Mouse (Mus musculus) liver, embryonic 15.5 days (tissue): Measurements from ENCODE around the gene Gm36028. TPM values are rescaled to one million over a fixed set of nuclear protein-coding genes. Genes with fewer than 3 reads are reported as not detected.

ENCODE experiments used
- ATAC-seq: fragments of 200-750 bp; cut with Nextera tagmentation; 2 replicates; pipeline ENCODE4 v1.8.0; 2017; ENCODE audit warnings: moderate number of reproducible peaks, mild to moderate bottlenecking, moderate library complexity; ENCODE audit not compliant: insufficient read depth
- H3K27ac ChIP-seq: fragments of 300-500 bp; sonication (generic); replicated peaks from 2 replicates; pipeline ENCODE4 v1.5.1; 2015; ENCODE audit warnings: mild to moderate bottlenecking, inconsistent platforms
- H3K27me3 ChIP-seq: fragments of 300-500 bp; sonication (generic); 2 replicates; pipeline ENCODE4 v1.6.1; 2015; ENCODE audit warnings: mild to moderate bottlenecking, inconsistent platforms
- H3K36me3 ChIP-seq: fragments of 300-500 bp; sonication (generic); replicated peaks from 2 replicates; pipeline ENCODE4 v1.6.1; 2015; ENCODE audit warnings: moderate library complexity, mild to moderate bottlenecking, inconsistent platforms
- H3K4me1 ChIP-seq: fragments of 300-500 bp; sonication (generic); replicated peaks from 2 replicates; pipeline ENCODE4 v1.6.1; 2015; ENCODE audit warnings: inconsistent platforms
- H3K4me2 ChIP-seq: fragments of 300-500 bp; sonication (generic); 2 replicates; pipeline ENCODE4 v1.6.1; 2015; ENCODE audit warnings: moderate library complexity, mild to moderate bottlenecking, inconsistent platforms
- H3K4me3 ChIP-seq: fragments of 300-500 bp; sonication (generic); replicated peaks from 2 replicates; pipeline ENCODE4 v1.5.1; 2015; ENCODE audit warnings: mild to moderate bottlenecking, inconsistent platforms
- H3K9ac ChIP-seq: fragments of 300-500 bp; sonication (generic); 2 replicates; pipeline ENCODE4 v1.6.1; 2015; ENCODE audit warnings: moderate library complexity, mild to moderate bottlenecking, inconsistent platforms
- H3K9me3 ChIP-seq: fragments of 300-500 bp; sonication (generic); replicated peaks from 2 replicates; pipeline ENCODE4 v1.6.1; 2016; ENCODE audit warnings: inconsistent platforms
- WGBS: fragments of 180-500 bp; shearing (Covaris S2); methylation state at CpG from one replicate; pipeline ENCODE4 v1.1.7; 2015; ENCODE audit warnings: mixed read lengths; ENCODE audit not compliant: insufficient replicate concordance; 5-methylcytosine and 5-hydroxymethylcytosine counted together
- polyA plus RNA-seq: library from polyadenylated mRNA; unstranded; fragments of >200 nt; fragmentation: Nextera tagmentation; extraction: Ambion mirVana; gene quantifications from 2 replicates; pipeline ENCODE4 v1.2.1, GENCODE M21; 2015

Gene Gm36028
- polyA plus RNA-seq, 1 experiment from 2014 or later = 0.09 TPM

DNA sequence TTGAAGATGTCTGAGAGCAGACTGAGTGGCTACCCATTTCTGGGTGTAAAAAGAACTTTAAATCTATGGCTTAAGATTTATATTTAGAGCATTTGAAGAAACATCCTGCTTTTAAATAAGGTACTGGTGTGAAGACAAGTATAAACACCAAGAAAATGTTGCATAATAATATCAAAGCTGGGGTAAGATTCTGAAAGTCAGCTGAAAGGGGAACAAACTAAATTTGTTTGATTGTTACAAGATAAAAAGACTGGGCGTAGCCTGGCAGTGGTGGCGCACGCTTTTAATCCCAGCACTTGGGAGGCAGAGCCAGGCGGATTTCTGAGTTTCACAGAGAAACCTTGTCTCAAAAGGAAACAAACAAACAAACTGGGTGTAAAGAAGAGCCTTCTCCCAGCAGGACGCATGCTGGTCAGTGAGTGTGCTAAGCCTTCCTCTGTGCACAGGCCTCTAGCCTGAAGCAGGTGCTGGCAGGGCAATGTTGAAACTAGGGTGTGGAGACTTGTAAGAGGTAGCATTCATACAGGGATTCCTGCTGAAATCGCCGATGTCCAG, 18.1 kb upstream of the Gm36028 start:
- no peak overlapping the region for H3K4me3 ChIP-seq
- H3K36me3 ChIP-seq = peaks cover 41% of the 10 kb centered on the region
- 73% methylated on average over 7 of the region's 7 CpGs for WGBS
- H3K27ac ChIP-seq = no peak overlapping the region
- H3K4me2 ChIP-seq = no peak overlapping the region
- ATAC-seq = no peak
- H3K9me3 ChIP-seq = no peaks in the 10 kb centered on the region
- H3K9ac ChIP-seq = no peak overlapping the region
- H3K27me3 ChIP-seq = no peaks in the 10 kb centered on the region
- peaks cover 12% of the 10 kb centered on the region for H3K4me1 ChIP-seq

DNA sequence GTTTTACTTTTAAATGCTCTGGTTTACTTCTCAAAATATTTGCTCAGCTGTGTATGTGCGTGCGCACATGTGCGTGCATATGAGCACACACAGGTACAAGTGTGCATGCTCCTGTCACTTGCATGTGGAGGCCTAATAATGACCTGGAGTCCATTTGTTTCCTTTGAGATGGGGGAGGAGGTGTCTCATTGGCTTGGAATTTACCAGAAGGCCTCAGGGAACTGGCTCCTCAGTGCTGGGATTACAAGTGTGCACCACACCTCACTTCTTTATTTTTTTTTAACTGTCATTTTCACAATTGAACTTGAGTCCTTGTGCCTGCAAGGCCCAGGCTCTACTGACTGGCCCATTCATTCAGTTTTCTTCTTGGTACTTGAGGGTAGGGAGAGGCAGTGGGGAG, 16.5 kb upstream of the Gm36028 start:
- Histone ChIP-seq H3K9me3 (no peaks in the 10 kb centered on the region), H3K36me3 (peaks cover 29% of the 10 kb centered on the region), H3K9ac (no peak overlapping the region), H3K4me2 (no peak overlapping the region), H3K4me3 (no peak overlapping the region), H3K4me1 (peaks cover 12% of the 10 kb centered on the region), H3K27ac (no peak overlapping the region), H3K27me3 (no peaks in the 10 kb centered on the region)
- 98% methylated on average over 3 of the region's 3 CpGs for WGBS
- no peak for ATAC-seq

- no peak for ATAC-seq
- Histone ChIP-seq H3K36me3 (peaks cover 17% of the 10 kb centered on the region; the same call in 1 of the 2 replicates), H3K27me3 (no peaks in the 10 kb centered on the region), H3K27ac (no peak overlapping the region), H3K9me3 (no peaks in the 10 kb centered on the region), H3K4me1 (peaks cover 31% of the 10 kb centered on the region), H3K4me3 (no peak overlapping the region), H3K9ac (no peak overlapping the region), H3K4me2 (no peak overlapping the region)
- WGBS = 59% methylated on average over 4 of the region's 4 CpGs
Measured at GRCm38 (mm10) chr16:37874501-37875235, 13.7 kb upstream of the Gm36028 start.

DNA sequence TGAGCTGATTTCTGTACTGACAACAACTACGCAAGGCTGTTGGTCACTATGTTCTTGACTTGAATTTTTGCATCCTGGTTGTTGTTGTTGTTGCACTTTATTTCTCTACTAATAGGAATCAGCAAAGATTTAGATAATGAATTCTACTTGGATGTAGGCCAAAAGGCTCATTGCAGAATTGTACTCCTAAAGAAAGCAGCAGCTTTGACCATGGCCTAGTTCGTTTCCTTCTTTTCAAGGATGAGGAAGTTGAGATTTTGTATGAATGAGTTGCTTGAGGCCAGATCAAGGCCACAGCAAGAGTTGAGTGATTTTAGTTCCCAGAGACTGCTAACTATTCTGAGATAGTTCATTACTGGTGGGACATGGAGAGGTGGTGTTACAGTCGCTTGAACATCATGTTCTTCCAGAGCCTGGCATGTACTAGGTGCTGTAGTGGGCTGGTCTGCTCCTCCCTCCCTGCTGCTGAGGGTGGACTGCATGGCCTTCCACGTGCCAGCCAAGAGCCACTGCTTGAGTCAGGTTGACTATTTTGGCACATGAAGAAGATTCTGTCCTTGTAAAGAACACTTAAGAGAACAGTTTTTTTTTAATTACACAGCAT, 10.3 kb upstream of the Gm36028 start:
- Histone ChIP-seq H3K9me3 (no peaks in the 10 kb centered on the region), H3K4me2 (peak overlapping the region; percentile 83; the same call in 1 of the 2 replicates), H3K27me3 (no peaks in the 10 kb centered on the region), H3K4me3 (no peak overlapping the region), H3K9ac (no peak overlapping the region), H3K4me1 (peaks cover 36% of the 10 kb centered on the region), H3K36me3 (no peaks in the 10 kb centered on the region), H3K27ac (no peak overlapping the region)
- 65% methylated on average over 4 of the region's 4 CpGs for WGBS
- no peak for ATAC-seq

- H3K9me3 ChIP-seq = no peaks in the 10 kb centered on the region
- H3K4me1 ChIP-seq = peaks cover 34% of the 10 kb centered on the region
- peak overlapping the region; percentile 86; the same call in 1 of the 2 replicates for H3K27ac ChIP-seq
- no peak for ATAC-seq
- WGBS = 9% methylated on average over 4 of the region's 4 CpGs
- peak overlapping the region; percentile 71 for H3K9ac ChIP-seq
- peak overlapping the region; percentile 83 for H3K4me2 ChIP-seq
- H3K4me3 ChIP-seq = peak overlapping the region; percentile 80
- no peaks in the 10 kb centered on the region for H3K27me3 ChIP-seq
- no peaks in the 10 kb centered on the region for H3K36me3 ChIP-seq
Measured at GRCm38 (mm10) chr16:37869470-37870231, 8.7 kb upstream of the Gm36028 start.

DNA sequence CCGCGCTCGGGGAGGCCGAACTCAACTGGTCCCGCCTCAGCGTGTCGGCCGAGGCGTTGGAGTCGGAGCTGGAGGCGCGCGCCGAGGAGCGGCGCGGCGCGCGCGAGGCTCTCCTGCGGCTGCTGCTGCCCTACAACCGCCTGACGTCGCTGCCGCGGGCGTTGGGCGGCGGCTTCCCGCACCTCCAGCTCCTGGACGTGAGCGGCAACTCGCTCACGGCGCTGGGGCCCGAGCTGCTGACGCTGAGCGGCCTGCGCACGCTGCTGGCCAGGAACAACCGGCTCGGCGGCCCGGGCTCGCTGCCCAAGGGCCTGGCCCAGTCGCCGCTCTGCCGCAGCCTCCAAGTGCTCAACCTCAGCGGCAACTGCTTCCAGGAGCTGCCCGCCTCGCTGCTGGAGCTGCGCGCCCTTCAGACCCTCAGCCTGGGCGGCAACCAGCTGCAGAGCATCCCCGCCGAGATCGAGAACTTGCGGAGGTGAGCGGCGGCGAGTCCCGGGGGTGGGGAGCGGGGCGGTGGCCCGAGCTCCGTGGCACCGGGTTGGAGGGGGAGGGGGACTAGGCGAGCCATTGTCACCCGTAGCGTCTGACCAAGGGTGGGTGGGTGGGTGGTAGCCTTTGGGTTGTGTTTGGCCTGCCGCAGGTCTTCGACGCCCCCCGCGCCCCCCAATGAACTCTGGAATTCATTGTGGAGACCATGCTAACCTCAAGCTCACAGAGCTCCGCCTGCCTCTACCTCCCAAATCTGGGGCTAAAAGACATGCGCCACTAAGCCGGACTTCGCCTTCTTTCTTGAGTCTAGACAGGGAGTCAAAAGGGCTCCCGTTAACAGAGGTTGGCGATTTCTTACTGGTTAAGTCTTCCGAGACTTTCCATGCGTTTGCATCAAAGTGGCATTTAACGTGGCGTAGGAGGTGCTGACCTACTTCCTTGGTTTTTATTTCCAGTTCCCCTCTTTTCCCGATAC, 7.8 kb upstream of the Gm36028 start:
- Histone ChIP-seq H3K9me3 (no peaks in the 10 kb centered on the region), H3K27ac (peak overlapping the region; percentile 86), H3K36me3 (no peaks in the 10 kb centered on the region), H3K9ac (peak overlapping the region; percentile 71), H3K27me3 (no peaks in the 10 kb centered on the region), H3K4me3 (peak overlapping the region; percentile 80), H3K4me1 (peaks cover 32% of the 10 kb centered on the region), H3K4me2 (peak overlapping the region; percentile 83)
- under 1% methylated on average over 84 of the region's 87 CpGs for WGBS
- ATAC-seq = peak; percentile 64

DNA sequence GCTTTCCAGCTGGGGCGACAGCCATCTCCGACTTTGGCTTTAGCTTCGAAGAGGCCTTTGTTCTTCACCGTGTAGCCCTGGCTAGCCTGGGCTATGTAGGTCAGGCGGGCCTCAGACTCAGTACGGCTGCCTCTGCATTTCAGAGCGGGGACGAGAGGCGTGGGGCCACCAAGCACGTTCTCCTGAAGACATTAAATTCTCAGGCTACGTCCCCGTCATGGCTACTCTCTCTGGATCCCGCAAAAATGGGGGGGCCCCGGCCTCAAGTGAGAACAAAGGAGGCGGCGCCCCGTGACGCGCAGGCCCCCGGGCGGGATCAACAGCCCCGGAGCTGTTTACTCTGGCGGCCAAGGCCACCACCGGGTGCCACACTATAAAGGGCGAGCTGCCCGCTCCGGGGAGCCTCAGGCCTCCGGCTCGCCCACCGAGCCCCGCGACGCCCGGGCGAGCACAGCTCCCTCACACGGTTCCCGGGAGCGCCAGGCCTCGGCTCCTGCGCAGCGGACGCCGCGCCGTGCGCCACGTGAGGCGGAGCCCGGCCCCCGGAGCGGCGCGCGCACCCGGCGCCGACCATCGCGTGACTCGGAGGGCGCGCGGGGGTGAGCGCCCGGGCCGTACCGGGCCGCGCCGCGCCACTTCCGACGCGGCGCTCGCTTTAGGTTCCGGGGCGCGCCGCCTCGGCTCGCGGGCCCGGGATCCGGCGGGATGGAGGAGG, 7.0 kb upstream of the Gm36028 start, which contains the start of gene Lrrc58:
Gene Lrrc58, plus strand, starts transcription at position 599 of the 715 bp plus-strand sequence.
- Histone ChIP-seq H3K4me1 (peaks cover 32% of the 10 kb centered on the region), H3K27ac (peak within 1 kb of the TSS; percentile 86), H3K27me3 (no peaks in the 10 kb centered on the region), H3K4me3 (peak within 1 kb of the TSS; percentile 80), H3K9me3 (no peaks in the 10 kb centered on the region), H3K36me3 (no peaks in the 10 kb centered on the region), H3K9ac (peak within 1 kb of the TSS; percentile 71), H3K4me2 (peak within 1 kb of the TSS; percentile 83)
- ATAC-seq = peak; percentile 86
- under 1% methylated on average over 86 of the region's 86 CpGs for WGBS

DNA sequence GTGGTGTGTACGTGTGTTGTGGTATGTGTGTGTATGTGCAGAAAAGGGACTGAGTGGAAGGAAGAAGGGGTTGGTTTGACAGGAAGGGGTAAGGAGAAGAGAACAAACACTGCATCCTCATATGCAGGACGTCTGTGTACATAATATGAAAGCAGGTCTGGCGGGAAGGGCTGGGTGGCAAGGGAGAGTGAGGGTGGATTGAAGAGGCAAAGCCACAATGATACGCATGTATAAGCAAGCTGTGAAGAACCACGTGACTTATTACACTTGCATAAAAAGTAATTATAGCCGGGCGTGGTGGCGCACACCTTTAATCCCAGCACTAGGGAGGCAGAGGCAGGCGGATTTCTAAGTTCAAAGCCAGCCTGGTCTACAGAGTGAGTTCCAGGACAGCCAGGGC, 4.9 kb upstream of the Gm36028 start:
- Histone ChIP-seq H3K27me3 (no peaks in the 10 kb centered on the region), H3K36me3 (no peaks in the 10 kb centered on the region), H3K4me1 (peaks cover 23% of the 10 kb centered on the region), H3K4me3 (no peak overlapping the region), H3K9ac (no peak overlapping the region), H3K4me2 (no peak overlapping the region), H3K9me3 (no peaks in the 10 kb centered on the region), H3K27ac (no peak overlapping the region)
- 72% methylated on average over 9 of the region's 9 CpGs for WGBS
- ATAC-seq = no peak

- peaks cover 8% of the 10 kb centered on the region for H3K4me1 ChIP-seq
- H3K9me3 ChIP-seq = no peaks in the 10 kb centered on the region
- H3K4me2 ChIP-seq = no peak overlapping the region; the same call in 1 of the 2 replicates
- H3K9ac ChIP-seq = no peak overlapping the region
- no peaks in the 10 kb centered on the region for H3K27me3 ChIP-seq
- 65% methylated on average over 3 of the region's 3 CpGs for WGBS
- H3K36me3 ChIP-seq = no peaks in the 10 kb centered on the region
- H3K4me3 ChIP-seq = no peak overlapping the region
- ATAC-seq = no peak
- H3K27ac ChIP-seq = peak overlapping the region; percentile 49; the same call in 1 of the 2 replicates
Measured at GRCm38 (mm10) chr16:37863876-37864275, 2.9 kb upstream of the Gm36028 start.

GRCm38 (mm10) chr16:37860213-37860612, 733 bp downstream of the Gm36028 start:
- no peaks in the 10 kb centered on the region for H3K27me3 ChIP-seq
- ATAC-seq = no peak
- peaks cover 9% of the 10 kb centered on the region for H3K4me1 ChIP-seq
- H3K4me3 ChIP-seq = no peak overlapping the region
- WGBS = 60% methylated on average over 7 of the region's 7 CpGs
- H3K36me3 ChIP-seq = no peaks in the 10 kb centered on the region
- H3K9ac ChIP-seq = no peak overlapping the region
- H3K27ac ChIP-seq = no peak overlapping the region
- H3K4me2 ChIP-seq = no peak overlapping the region
- H3K9me3 ChIP-seq = no peaks in the 10 kb centered on the region
